Mouse (Mus musculus): ENCODE measurements around the gene Arih2.
"Not testable (repeated sequence)": the region's sequence is repeated elsewhere in the genome, so short reads cannot be mapped to it uniquely, and the experiment has no call there.

The Arih2 gene

DNA sequence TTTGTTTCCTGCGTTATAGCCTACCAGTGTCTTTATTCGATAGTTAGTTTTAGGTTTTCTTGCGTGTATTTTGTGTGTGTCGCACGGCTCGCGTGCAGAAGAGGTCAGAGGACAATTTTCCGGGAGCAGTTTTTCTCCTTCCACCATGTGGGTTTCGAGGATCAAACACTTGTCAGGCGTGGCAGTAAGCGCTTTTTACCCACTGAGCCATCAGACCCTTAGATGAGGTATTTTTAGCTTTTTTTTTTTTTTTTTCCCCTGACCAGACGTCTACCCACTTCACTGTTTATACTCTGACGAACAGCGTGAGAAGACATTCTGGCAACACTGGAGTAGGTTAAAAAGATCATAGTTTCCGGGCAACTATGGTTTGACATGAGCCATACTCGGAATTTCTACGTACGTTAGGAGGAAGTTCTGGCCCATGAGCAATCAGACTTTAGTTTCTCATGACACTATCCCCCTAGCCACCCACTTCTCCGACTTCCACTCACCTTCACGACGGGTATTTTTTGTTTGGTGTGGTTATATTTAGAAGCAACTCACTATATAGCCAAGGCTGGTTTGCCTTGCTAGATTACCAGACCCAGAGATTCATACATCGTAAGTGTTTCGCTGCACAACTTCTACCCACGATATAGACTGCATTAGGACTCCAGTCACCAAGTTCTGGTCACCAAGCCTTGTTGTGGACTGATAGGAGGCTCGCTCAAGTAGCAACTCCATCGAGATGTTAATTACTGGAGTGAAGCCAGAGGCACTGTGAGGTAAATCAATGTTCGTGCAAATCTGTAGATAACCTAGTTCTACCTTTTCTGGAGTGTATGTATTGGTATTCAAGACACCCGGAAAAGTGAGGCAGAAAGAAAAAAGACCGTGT is 615 bp upstream of the Arih2 start:
- no peak for DNase-seq (ENCODE audit: low spot score in 2 of 2)

DNA sequence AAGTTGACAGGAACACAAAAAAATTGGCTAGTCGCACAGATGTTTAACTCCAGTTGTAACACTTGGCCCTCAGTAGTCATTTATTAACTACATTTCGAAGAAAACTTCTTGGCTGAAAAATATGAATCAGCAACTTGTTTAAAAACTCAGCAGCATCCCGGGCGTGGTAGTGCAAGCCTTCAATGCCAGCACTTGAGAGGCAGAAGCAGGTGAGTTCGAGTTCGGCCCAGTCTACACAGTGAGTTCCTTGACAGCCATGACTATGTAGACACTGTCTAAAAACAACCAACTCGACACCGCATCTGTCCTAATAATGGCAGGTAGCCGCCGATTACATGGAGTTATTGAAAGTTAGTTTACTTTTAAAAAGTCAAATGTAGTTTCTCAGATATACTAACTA is 1.0 kb downstream of the Arih2 start:
- DNase-seq (ENCODE audit: low spot score in 2 of 2) = peak in 1 of 2 experiments; percentile 15

DNA sequence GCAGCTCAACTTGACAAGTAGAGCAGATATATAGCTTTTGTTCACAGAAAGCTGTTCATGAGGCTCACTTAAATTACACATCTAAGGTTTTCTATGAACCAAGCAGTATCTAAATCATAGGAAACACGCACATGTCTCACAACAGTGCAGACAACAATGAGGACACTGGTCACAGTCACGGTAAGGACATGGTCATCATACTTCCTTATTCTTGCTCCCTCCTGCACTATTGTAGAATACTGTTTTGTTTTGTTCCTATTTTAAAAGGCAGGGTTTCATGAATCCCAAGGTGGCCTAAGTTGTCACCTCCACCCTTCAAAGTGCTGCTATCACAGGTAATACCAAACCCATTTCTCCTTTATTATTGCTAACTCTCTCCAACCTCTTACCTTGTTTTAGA is 9.4 kb downstream of the Arih2 start:
- no peak for DNase-seq (ENCODE audit: low spot score in 2 of 2)

DNA sequence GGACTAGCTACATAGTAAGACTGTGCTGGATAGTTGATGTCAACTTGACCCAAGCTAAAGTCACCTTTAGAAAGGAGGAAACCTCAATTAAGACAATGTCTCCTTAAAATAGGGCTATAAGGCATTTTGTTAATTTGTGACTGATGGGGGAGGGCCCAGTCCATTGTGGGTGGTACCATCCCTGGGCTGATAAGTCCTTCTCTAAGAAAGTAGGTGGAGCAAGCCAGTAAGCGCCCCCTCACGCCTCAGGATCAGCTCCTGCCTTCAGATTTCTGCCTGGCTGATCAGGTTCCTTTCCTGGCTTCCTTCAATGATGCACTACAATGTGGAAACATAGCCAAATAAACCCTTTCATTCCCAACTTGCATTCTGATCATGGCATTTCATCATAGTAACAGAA is 13.8 kb downstream of the Arih2 start:
- no peak for DNase-seq (ENCODE audit: low spot score in 2 of 2)

DNA sequence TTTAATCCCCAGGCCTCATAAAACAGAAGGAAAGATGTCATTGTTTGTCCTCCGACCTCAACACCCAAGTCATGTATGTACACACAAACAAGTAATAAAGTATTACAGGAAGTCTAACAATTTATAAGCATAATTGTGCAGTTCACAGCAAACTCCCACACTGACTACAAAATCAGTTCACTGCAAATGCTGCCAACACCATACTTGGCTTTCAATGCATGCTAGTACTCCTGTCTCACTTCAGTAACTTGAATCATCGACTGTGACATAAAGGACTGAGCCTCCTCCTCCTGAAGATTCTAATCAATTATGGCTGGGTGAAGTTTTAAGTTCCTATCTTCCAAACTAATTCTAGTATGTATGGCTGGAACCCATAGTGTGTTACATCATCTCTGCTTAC is 15.3 kb downstream of the Arih2 start:
- no peak for DNase-seq (ENCODE audit: low spot score in 2 of 2)

DNA sequence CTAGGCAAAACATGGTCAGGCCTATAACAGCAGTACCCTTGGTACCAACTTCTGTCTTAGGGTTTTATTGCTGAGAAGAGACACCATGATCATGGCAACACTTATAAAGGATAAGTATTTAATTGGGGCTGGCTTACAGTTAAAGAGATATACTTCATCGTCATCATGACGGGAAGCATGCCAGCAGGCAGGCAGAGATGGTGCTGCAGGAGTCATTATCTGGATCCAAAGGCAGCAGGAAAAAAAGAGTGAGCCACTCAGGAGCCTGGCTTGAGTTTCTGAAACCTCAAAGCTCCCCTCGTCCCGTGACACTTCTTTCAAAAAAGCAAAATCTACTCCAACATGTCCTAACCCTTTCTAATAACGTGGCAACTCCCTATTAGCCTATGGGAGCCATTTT is 16.8 kb downstream of the Arih2 start:
- DNase-seq (ENCODE audit: low spot score in 2 of 2) = no peak

DNA sequence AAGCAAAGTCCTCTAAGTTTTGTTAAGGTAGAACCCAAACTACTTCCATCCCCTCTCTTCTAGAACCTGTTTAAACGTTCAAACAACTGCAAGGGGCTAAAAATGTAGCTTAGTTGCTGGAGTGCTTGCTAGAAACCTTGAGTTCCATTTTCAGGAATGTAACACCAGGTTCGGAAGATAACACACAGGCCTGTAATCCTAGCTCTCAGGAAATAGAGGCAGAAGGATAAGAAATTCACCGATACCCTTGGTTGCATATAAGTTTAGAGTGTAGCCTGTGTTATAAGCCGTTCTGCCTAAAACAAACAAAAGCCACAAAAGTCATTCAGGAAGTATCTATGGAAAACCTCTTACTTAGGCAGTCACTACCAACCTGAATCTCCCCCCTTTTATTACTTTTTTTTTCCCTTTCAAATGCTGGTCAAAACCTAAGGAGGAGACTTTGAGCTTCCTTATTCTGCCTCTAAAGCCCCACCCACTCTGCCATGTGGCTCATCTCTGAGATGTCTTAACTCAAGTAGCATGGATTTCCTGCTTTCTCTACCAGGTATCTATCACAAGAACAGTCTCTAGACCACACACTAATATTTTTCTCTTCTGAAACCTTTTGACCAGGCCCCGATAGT is 17.4 kb downstream of the Arih2 start:
- no peak for DNase-seq (ENCODE audit: low spot score in 2 of 2)

DNA sequence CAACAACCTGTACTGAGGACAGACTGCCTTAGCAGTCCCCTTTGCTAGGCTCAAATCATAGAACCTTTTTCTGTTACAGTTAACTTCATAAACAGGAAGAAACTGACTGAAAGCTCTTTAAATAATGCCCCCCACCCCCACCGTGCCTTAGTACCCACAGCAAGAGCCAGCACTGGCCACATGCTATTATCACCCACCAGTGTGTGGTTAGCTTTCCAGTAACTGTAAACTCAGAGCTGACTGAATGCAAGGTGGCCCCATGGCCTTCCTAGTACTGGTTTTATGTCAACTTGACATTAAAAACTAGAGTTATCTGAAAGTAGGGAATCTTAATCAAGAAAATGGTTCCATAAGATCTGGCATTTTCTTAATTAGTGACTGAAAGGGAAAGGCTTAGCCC is 18.5 kb downstream of the Arih2 start:
- no peak for DNase-seq (ENCODE audit: low spot score in 2 of 2)

DNA sequence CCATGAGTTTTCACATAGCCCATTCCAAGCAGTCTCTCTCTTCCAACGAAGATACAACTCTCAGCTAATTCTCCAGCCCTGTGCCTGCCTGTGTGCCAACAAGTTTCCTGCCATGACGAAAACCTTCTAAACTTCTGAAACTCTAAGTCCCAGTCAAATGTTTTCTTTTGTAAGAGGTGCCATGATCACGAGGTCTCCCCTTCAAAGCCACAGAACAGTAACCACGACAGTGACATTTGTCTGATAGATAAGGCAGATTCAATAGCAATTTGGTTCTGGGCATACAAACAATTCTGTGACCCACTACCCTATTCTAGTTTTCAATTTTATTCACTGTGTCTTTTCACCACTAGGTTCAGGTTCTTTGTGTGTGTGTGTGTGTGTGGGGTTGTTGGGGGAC is 21.0 kb downstream of the Arih2 start:
- no peak for DNase-seq (ENCODE audit: low spot score in 2 of 2)

DNA sequence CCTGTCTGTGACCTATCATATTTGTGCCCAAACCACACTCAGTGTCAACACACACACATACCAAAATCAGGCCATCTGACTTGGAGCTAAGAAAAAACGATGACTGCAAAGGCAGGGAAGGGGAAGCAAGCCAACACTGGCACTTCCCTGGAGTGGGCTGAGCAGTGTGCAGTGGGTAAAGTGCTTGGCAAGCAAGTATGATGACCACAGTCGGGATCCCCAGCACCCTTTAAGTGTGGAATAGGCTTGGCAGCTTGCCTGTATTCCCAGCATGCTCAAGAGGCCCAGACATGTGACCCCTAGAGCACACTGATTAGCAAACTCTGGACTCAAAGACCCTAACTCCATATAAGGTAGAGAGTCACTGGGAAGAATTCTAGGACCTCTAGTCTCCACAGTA is 22.7 kb downstream of the Arih2 start:
- DNase-seq (ENCODE audit: low spot score in 2 of 2) = no peak

DNA sequence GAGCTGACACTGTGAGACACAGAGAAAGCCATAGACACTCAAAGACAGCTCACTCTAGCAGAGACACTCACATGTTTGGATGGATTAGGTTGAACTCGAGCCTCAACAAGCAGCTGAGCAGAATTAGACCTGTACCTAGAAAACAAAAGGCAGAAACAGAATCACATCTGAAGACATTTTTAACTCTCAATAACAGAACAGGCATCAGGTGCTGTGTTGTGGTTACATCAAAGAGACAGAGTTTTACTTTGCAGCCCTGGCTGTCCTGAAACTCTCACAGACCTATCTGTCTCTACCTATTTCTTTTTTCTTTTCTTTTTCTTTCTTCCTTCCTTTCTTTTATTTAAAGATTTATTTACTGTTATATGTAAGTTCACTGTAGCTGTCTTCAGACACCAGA is 31.9 kb downstream of the Arih2 start:
- DNase-seq (ENCODE audit: low spot score in 2 of 2) = no peak

DNA sequence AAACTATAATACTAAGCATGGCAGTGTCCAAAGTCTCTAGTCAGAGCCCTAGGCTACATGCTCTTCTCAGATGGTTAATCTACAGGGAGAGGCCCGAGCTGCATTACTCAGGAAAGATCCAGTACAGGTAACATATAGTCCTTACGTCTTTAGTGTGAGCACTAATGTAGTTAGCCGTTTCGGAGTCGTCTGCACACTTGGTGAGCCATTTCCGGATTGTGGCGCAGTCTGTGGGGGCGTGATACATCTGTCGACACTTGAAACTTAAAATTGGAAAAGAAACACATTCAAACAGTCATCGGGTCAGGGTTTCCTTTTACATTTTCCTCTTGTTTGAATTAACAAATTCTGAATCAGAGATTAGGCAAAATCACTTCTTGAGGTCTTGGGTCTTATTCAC is 37.7 kb downstream of the Arih2 start:
- no peak for DNase-seq (ENCODE audit: low spot score in 2 of 2)

DNA sequence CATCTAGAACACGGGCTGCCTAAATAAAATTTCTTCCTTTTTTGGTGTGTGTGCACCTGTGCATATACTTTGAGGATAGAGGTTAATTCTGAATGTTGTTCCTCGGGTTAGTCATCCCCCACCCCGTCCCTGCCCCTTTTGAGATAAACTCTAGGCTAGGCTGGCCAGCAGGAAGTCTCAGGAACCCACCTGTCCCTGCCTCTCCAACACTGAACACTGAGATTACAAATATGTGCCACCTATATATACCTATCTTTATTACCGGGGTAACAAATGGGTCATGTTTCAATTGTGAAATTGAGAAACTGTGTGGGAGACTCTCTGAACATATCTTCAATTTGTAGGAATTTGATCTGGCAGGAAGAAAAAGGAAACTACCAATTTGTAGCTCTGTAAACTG is 40.3 kb downstream of the Arih2 start:
- no peak for DNase-seq (ENCODE audit: low spot score in 2 of 2)

DNA sequence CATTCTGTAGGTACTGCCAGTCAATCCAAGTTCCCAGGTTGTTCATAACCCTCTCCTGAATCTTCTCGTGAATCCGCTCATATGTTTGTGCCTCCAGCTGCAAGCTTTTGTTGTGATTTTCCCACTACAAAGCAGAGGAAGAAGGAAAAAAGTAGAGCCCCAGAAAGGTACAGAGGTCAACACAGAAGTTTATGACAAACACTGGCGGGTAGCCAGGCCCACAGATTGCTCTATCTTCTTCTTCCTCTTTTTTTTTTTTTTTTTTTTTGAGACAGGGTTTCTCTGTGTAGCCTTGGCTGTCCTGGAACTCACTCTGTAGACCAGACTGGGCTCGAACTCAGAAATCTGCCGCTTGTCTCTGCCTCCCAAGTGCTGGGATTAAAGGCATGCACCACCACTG is 41.3 kb downstream of the Arih2 start:
- not testable (repeated sequence) for DNase-seq (ENCODE audit: low spot score in 2 of 2)

DNA sequence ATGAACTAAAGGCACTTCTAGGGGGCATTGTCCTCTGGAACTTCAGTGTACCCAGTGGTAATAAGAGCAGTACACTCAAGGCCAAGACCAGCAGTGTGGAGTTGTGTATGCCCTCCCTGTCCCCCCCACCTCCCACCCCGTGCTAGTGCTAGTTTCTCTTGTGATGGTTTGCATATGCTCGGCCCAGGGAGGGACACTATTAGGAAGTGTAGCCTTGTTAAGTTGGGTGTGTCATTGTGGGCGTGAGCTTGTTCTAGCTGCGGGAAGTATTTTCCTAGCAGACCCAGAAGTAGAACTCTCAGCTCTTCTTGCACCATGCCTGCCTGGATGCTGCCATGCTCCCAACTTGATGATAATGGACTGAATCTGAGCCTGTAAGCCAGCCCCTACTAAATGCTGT is 47.2 kb downstream of the Arih2 start:
- no peak for DNase-seq (ENCODE audit: low spot score in 2 of 2)

DNA sequence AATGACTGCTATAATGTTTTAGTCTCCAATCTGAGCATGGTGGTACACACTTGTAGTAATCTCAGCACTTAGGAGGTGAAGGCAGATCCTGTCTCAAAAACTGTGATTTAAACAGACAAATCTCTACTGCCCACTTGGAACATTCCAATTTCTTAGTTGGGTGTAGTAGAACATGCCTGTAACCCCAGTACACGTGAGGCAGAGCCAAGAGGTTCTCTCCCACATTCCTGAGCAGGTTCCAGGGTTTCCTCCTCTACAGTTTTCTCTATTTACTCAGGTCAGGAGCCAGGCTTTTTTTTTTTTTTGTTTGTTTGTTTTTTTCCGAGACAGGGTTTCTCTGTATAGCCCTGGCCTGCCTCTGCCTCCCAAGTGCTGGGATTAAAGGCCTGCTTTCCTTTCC is 49.2 kb downstream of the Arih2 start:
- DNase-seq (ENCODE audit: low spot score in 2 of 2) = no peak

DNA sequence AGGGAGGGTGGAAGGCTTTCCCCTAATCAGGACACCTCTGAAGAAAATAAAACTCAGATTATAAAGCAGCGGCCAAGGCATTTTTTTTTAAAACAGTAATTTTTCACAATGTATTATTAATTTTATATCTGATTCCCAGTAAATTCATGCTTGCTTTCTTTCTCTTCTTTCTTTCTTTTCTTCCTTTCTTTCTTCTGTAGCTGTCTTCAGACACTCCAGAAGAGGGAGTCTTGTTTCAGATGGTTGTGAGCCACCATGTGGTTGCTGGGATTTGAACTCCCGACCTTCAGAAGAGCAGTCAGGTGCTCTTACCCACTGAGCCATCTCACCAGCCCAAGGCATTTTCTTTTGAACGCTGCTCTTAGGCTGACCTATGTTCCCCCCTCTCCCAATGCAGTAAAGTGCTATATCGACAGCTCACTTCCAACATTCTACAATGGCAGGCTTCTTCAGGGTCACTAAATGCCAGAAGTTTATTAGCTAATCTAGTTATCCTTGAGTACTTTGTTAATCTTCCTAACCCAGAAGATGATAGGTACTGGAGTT is 50.1 kb downstream of the Arih2 start:
- no peak for DNase-seq (ENCODE audit: low spot score in 2 of 2)

DNA sequence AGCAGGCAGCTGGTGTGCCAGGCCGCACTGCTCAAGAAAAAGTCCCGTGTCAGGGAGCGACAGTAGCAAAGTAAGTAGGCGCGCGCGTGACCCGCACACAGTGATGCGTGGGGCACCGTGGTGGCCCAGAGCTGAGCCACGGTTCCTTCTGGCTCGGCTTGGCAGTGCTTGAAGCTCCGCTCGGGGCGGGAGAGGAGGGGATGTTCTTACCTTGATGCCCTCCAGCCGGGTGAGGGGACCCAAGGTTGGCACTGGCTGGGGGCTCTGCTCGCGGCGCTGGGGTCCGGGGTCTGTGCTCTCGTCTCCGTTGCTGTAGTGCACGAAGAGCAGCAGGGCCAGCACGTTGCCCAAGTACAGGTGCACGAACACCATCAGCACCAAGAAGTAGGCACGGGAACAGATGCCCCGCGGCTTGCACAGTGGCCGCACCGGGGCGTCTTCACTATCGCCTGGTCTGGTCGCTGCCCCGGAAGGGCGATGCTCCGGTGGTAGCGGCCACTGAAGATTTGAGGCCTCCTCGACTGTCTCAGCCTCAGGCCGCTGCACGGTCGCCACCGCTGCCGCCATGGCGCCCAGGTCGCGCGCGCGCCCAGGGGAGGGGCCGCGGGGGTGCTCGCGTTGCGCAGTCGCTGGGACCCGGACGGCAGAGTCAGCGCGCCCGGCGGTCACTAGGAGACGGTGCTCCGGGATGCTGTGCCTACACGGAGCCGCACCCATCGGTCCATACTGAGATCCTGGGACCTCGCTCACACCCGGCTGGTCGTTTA is 52.0 kb downstream of the Arih2 start, which contains the start of gene P4htm:
P4htm (minus strand) TSS at position 670 of the 767 bp plus-strand sequence.
- peak in 1 of 2 experiments; percentile 36 for DNase-seq (ENCODE audit: low spot score in 2 of 2)

DNA sequence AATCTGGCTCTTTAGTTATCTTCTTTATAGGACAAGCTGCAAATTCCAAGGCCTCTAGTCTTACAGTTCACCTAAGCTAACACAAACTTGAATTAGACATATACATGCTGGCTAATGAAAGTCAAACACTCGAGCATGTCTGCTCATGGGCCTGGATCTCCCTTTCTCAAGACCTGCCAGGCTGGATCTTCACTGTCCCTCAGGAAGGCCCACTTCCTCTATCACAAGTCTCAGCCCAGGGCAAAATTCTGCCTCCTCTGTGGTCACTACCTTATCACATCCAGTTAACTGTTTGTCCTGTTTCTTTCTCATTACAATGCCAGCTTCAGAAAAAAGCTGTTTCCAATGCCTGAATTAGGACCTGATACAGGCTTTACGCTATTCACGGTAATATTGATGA is 54.8 kb downstream of the Arih2 start:
- DNase-seq (ENCODE audit: low spot score in 2 of 2) = no peak

DNA sequence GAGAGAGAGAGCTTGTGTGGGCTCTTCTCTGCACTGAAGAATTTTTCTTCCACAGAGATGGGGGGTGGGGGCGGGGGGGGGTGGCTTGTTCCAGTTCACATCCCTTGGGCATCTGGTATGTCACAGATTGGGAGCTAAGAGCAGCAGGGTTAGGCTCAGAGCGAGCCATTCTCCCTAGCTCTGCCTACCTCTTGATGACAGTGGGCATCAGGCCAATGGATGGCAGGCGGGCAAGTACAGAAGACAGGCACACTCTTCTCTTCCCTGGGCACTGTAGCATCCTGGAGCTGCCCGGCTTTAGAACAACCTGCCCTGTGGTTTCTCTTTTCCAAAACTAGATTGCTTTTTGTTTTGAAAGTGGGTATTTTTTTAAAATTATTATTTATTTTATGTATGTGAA is 57.7 kb downstream of the Arih2 start:
- no peak for DNase-seq (ENCODE audit: low spot score in 2 of 2)

DNA sequence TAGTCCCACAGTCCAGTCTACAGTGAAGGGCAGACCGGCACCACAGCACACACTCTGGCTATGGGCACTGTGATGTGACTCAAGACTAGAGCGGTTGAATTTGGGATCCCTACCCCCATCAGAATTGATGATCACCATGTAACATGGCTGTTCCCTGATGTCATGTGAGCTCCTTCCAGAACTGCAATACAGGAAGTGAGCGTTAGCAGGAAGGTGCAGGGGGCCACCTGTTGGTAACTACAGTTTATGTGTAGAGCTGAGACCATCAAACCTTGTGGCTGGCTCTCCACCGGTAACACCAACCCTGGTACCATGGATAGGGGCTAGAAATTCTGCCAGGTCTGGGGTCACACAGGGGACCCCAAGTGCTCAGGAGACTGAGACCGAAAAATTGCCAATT is 60.0 kb downstream of the Arih2 start:
- no peak for DNase-seq (ENCODE audit: low spot score in 2 of 2)

DNA sequence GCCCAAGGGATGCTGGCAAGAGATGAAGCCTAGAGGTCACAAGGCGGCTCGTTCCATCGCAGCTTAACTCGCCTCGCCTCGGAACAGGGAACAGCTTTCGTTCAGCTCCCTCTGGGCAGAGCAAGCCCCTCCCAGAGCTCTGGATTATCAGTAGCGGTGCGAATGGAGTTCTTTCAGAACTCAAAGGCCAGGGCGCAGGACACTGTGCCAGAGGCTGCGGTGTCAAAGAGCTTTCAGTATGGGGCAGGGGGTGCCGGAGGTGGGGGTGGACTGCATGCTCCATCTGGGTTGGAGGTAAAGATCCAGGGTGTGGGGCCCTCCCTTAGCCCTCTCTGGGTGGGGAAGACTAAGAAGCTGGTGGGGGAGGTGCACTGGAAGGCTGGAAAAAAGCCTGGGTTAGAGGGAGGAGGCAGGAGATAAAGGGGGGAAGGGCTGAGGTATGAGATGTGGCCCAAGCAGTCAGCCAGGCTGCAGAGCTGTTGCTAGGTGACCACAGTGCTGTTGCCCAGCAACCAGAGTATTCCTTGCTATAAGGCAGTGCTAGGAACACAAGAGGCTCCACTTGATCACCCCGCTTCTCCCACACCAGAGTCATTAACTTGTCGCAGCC is 61.5 kb downstream of the Arih2 start:
- no peak for DNase-seq (ENCODE audit: low spot score in 2 of 2)
